Mouse (Mus musculus) stomach, embryonic 16.5 days (tissue): ENCODE measurements around the gene Mroh2a. TPM values are rescaled to one million over a fixed set of nuclear protein-coding genes. Genes with fewer than 3 reads are reported as not detected.

ENCODE experiments used
- ATAC-seq: fragments of 200-750 bp; cut with Nextera tagmentation; 2 replicates; pipeline ENCODE4 v1.8.0; 2017; ENCODE audit warnings: moderate number of reproducible peaks, moderate TSS enrichment; ENCODE audit not compliant: insufficient read depth, low FRiP score
- H3K27ac ChIP-seq: fragments of 300-500 bp; sonication (generic); 2 replicates; pipeline ENCODE4 v1.5.1; 2014; ENCODE audit warnings: low read length
- H3K27me3 ChIP-seq: fragments of 300-500 bp; sonication (generic); 2 replicates; pipeline ENCODE4 v1.6.1; 2014; ENCODE audit warnings: low read length, control low read depth, mixed read lengths; ENCODE audit not compliant: control insufficient read depth, insufficient read depth
- H3K36me3 ChIP-seq: fragments of 300-500 bp; sonication (generic); 2 replicates; pipeline ENCODE4 v1.6.1; 2014; ENCODE audit warnings: low read length; ENCODE audit not compliant: control insufficient read depth, insufficient read depth
- H3K4me1 ChIP-seq: fragments of 300-500 bp; sonication (generic); 2 replicates; pipeline ENCODE4 v1.6.1; 2014; ENCODE audit warnings: low read length, control low read depth, mixed read lengths; ENCODE audit not compliant: control insufficient read depth, insufficient read depth
- H3K4me2 ChIP-seq: fragments of 300-500 bp; sonication (generic); 2 replicates; pipeline ENCODE4 v1.6.1; 2014; ENCODE audit warnings: low read depth, low read length, mixed read lengths
- H3K4me3 ChIP-seq: fragments of 300-500 bp; sonication (generic); replicated peaks from 2 replicates; pipeline ENCODE4 v1.5.1; 2014; ENCODE audit warnings: mild to moderate bottlenecking, low read length
- H3K9ac ChIP-seq: fragments of 300-500 bp; sonication (generic); 2 replicates; pipeline ENCODE4 v1.6.1; 2014; ENCODE audit warnings: low read length
- H3K9me3 ChIP-seq: fragments of 300-500 bp; sonication (generic); replicated peaks from 2 replicates; pipeline ENCODE4 v1.6.1; 2016; ENCODE audit warnings: low read length, control low read depth; ENCODE audit not compliant: control insufficient read depth
- whole genome bisulfite sequencing: fragments of 180-500 bp; shearing (Covaris S2); extraction: QIAGEN DNeasy Blood & Tissue Kit; methylation state at CpG from one replicate; pipeline ENCODE4 v1.1.7; 2014; 5-methylcytosine and 5-hydroxymethylcytosine counted together
- polyA plus RNA-seq: library from polyadenylated mRNA; unstranded; fragments of >200 nt; fragmentation: Nextera tagmentation; extraction: Ambion mirVana; gene quantifications from 2 replicates; pipeline ENCODE4 v1.2.1, GENCODE M21; 2015

The Mroh2a gene
- polyA plus RNA-seq, 1 experiment from 2014 or later, result 1.6 TPM

GRCm38 (mm10) chr1:88253106-88253505 lies 26.3 kb downstream of the Mroh2a start:
- 68% methylated on average over 8 of the region's 8 CpGs for WGBS
- no peaks in the 10 kb centered on the region for H3K4me1 ChIP-seq
- H3K27ac ChIP-seq, result no peak overlapping the region
- no peaks in the 10 kb centered on the region for H3K36me3 ChIP-seq
- peaks cover 31% of the 10 kb centered on the region for H3K9me3 ChIP-seq
- no peak for ATAC-seq
- no peaks in the 10 kb centered on the region for H3K27me3 ChIP-seq
- H3K9ac ChIP-seq, result no peak overlapping the region
- H3K4me2 ChIP-seq, result no peak overlapping the region
- H3K4me3 ChIP-seq, result no peak overlapping the region

GRCm38 (mm10) chr1:88253540-88253939 lies 26.8 kb downstream of the Mroh2a start:
- no peak for ATAC-seq
- Histone ChIP-seq H3K4me1 (no peaks in the 10 kb centered on the region), H3K36me3 (no peaks in the 10 kb centered on the region), H3K27me3 (no peaks in the 10 kb centered on the region), H3K4me2 (no peak overlapping the region), H3K9me3 (peaks cover 29% of the 10 kb centered on the region), H3K4me3 (no peak overlapping the region), H3K9ac (no peak overlapping the region), H3K27ac (no peak overlapping the region)
- 71% methylated on average over 6 of the region's 6 CpGs for WGBS

GRCm38 (mm10) chr1:88254793-88255465 lies 28.1 kb downstream of the Mroh2a start:
- Histone ChIP-seq H3K4me3 (no peak overlapping the region), H3K9me3 (peaks cover 23% of the 10 kb centered on the region), H3K27ac (no peak overlapping the region), H3K27me3 (no peaks in the 10 kb centered on the region), H3K36me3 (peaks cover 5% of the 10 kb centered on the region; the same call in 1 of the 2 replicates), H3K4me1 (peaks cover 6% of the 10 kb centered on the region; the same call in 1 of the 2 replicates), H3K4me2 (no peak overlapping the region), H3K9ac (no peak overlapping the region)
- 85% methylated on average over 12 of the region's 12 CpGs for WGBS
- ATAC-seq, result peak; percentile 0; the same call in 1 of the 2 replicates

GRCm38 (mm10) chr1:88255466-88255857 lies 28.7 kb downstream of the Mroh2a start:
- WGBS, result 48% methylated on average over 2 of the region's 2 CpGs
- Histone ChIP-seq H3K9ac (no peak overlapping the region), H3K9me3 (peaks cover 18% of the 10 kb centered on the region)

GRCm38 (mm10) chr1:88255989-88256754 lies 29.4 kb downstream of the Mroh2a start:
- Histone ChIP-seq H3K4me1 (peaks cover 9% of the 10 kb centered on the region; the same call in 1 of the 2 replicates), H3K4me3 (no peak overlapping the region), H3K4me2 (no peak overlapping the region), H3K27ac (no peak overlapping the region), H3K9me3 (peaks cover 11% of the 10 kb centered on the region), H3K27me3 (no peaks in the 10 kb centered on the region), H3K36me3 (peaks cover 11% of the 10 kb centered on the region; the same call in 1 of the 2 replicates), H3K9ac (no peak overlapping the region)
- WGBS, result 79% methylated on average over 13 of the region's 13 CpGs
- no peak for ATAC-seq

More at GRCm38 (mm10) chr1:88255466-88255857, 28.7 kb downstream of the Mroh2a start:
- no peak overlapping the region for H3K27ac ChIP-seq
- H3K36me3 ChIP-seq, result peaks cover 8% of the 10 kb centered on the region; the same call in 1 of the 2 replicates
- H3K4me2 ChIP-seq, result no peak overlapping the region
- 0 out of 2 replicates have a peak, but pooled peaks have one; percentile 0 for ATAC-seq
- H3K4me3 ChIP-seq, result no peak overlapping the region
- peaks cover 9% of the 10 kb centered on the region; the same call in 1 of the 2 replicates for H3K4me1 ChIP-seq
- no peaks in the 10 kb centered on the region for H3K27me3 ChIP-seq

- Histone ChIP-seq H3K4me2 (no peak overlapping the region), H3K4me1 (peaks cover 13% of the 10 kb centered on the region; the same call in 1 of the 2 replicates), H3K27me3 (no peaks in the 10 kb centered on the region), H3K27ac (no peak overlapping the region), H3K4me3 (no peak overlapping the region), H3K36me3 (peaks cover 20% of the 10 kb centered on the region), H3K9me3 (peaks cover 9% of the 10 kb centered on the region), H3K9ac (no peak overlapping the region)
- WGBS, result 74% methylated on average over 10 of the region's 10 CpGs
- no peak for ATAC-seq
These were observed 30.3 kb downstream of the Mroh2a start for GRCm38 (mm10) chr1:88256886-88257663.

- Histone ChIP-seq H3K9ac (no peak overlapping the region), H3K27me3 (no peaks in the 10 kb centered on the region), H3K4me1 (peaks cover 18% of the 10 kb centered on the region), H3K36me3 (peaks cover 26% of the 10 kb centered on the region), H3K4me2 (no peak overlapping the region), H3K27ac (no peak overlapping the region), H3K9me3 (0 out of 2 replicates have a peak, but pooled peaks cover 5% of the 10 kb centered on the region), H3K4me3 (no peak overlapping the region)
- WGBS, result 79% methylated on average over 6 of the region's 6 CpGs
- ATAC-seq, result no peak
These were observed 30.9 kb downstream of the Mroh2a start for GRCm38 (mm10) chr1:88257681-88258080.

- peaks cover 32% of the 10 kb centered on the region for H3K36me3 ChIP-seq
- H3K27me3 ChIP-seq, result no peaks in the 10 kb centered on the region
- no peak overlapping the region for H3K4me2 ChIP-seq
- whole genome bisulfite sequencing, result 69% methylated on average over 6 of the region's 6 CpGs
- H3K4me1 ChIP-seq, result peaks cover 18% of the 10 kb centered on the region
- no peak overlapping the region for H3K9ac ChIP-seq
- H3K9me3 ChIP-seq, result 0 out of 2 replicates have a peak, but pooled peaks cover 5% of the 10 kb centered on the region
- ATAC-seq, result no peak
- no peak overlapping the region for H3K27ac ChIP-seq
- no peak overlapping the region for H3K4me3 ChIP-seq
These were observed 31.6 kb downstream of the Mroh2a start for GRCm38 (mm10) chr1:88258361-88258760.
